Mouse (Mus musculus) CH12.LX (cell line): ENCODE data around the gene Diexf. TPM values are rescaled to one million over a fixed set of nuclear protein-coding genes. Genes with fewer than 3 reads are reported as not detected.

Experiments
- DNase-seq: peaks from one replicate; pipeline ENCODE4 v3.0.0-alpha.2; 2013; ENCODE audit errors: extremely low read depth
- H3K27ac ChIP-seq: 2 replicates; pipeline ENCODE4 v1.5.1; 2012; ENCODE audit warnings: low read depth, mild to moderate bottlenecking, control low read depth, moderate library complexity; ENCODE audit not compliant: insufficient read depth
- H3K27me3 ChIP-seq: replicated peaks from 2 replicates; pipeline ENCODE3; 2012; ENCODE audit warnings: inconsistent platforms
- H3K36me3 ChIP-seq, 2 experiments: replicated peaks in 1 of 2; 2 replicates each; pipeline versions ENCODE3 to v1.6.1; 2012; ENCODE audit warnings: inconsistent platforms in 1 of 2, low read length in 1 of 2, mild to moderate bottlenecking in 1 of 2, mixed read lengths in 1 of 2, moderate library complexity in 1 of 2; ENCODE audit not compliant: control insufficient read depth in 1 of 2, insufficient read depth in 1 of 2
- H3K4me1 ChIP-seq, 2 experiments: 2 replicates each; pipeline ENCODE4 v1.6.1; 2012; ENCODE audit warnings: inconsistent platforms in 1 of 2, moderate library complexity in 1 of 2; ENCODE audit not compliant: insufficient read depth in 2 of 2, control insufficient read depth in 1 of 2
- H3K4me2 ChIP-seq: 2 replicates; pipeline ENCODE4 v1.6.1; 2012; ENCODE audit warnings: low read depth, mild to moderate bottlenecking, control low read depth; ENCODE audit not compliant: poor library complexity, insufficient read depth, severe bottlenecking
- H3K4me3 ChIP-seq, 3 experiments: fragments of 150-350 bp in 1 of 3; sonication (generic) in 1 of 3; replicated peaks in 1 of 3; 2 replicates each; pipeline versions ENCODE3 to v1.5.1; 2011 to 2012; ENCODE audit warnings: low read depth in 2 of 3, low read length in 2 of 3, mild to moderate bottlenecking in 2 of 3, moderate library complexity in 2 of 3, control low read depth in 1 of 3, improper control_type of control experiment in 1 of 3, inconsistent platforms in 1 of 3, mixed read lengths in 1 of 3; ENCODE audit not compliant: poor library complexity in 1 of 3
- H3K79me2 ChIP-seq: replicated peaks from 2 replicates; pipeline ENCODE4 v1.6.1; 2012; ENCODE audit warnings: mild to moderate bottlenecking, moderate library complexity; ENCODE audit not compliant: control insufficient read depth, poor library complexity, insufficient read depth, severe bottlenecking; ENCODE audit errors: extremely low read depth
- H3K9ac ChIP-seq: 2 replicates; pipeline ENCODE4 v1.6.1; 2012; ENCODE audit warnings: low read depth, mild to moderate bottlenecking, control low read depth, moderate library complexity; ENCODE audit not compliant: insufficient read depth
- H3K9me3 ChIP-seq: replicated peaks from 2 replicates; pipeline ENCODE3; 2012; ENCODE audit warnings: low read length, inconsistent platforms, mixed read lengths
- CHD1 ChIP-seq: IDR thresholded peaks from 2 replicates; pipeline ENCODE4 v1.6.1; 2012; ENCODE audit warnings: low read depth, low read length, improper control_type of control experiment, inconsistent platforms
- CHD2 ChIP-seq: IDR thresholded peaks from 2 replicates; pipeline ENCODE4 v1.6.1; 2011; ENCODE audit warnings: low read length, improper control_type of control experiment
- E2F4 ChIP-seq: IDR thresholded peaks from 2 replicates; pipeline ENCODE4 v1.6.1; 2011; ENCODE audit warnings: low read depth, low read length, improper control_type of control experiment; ENCODE audit not compliant: insufficient replicate concordance
- EP300 ChIP-seq: IDR thresholded peaks from 2 replicates; pipeline ENCODE4 v1.6.1; 2011; ENCODE audit warnings: low read length, improper control_type of control experiment
- HCFC1 ChIP-seq: IDR thresholded peaks from 2 replicates; pipeline ENCODE4 v1.6.1; 2012; ENCODE audit warnings: low read depth, mild to moderate bottlenecking, inconsistent platforms, low read length, improper control_type of control experiment
- IRF4 ChIP-seq: IDR thresholded peaks from 2 replicates; pipeline ENCODE4 v1.6.1; 2014; ENCODE audit warnings: low read depth, mild to moderate bottlenecking, inconsistent platforms, low read length, improper control_type of control experiment
- JUND ChIP-seq: conservative IDR thresholded peaks from 2 replicates; pipeline ENCODE4 v1.6.1; 2011; ENCODE audit warnings: low read depth, low read length, improper control_type of control experiment
- KAT2A ChIP-seq: IDR thresholded peaks from 2 replicates; pipeline ENCODE4 v1.6.1; 2012; ENCODE audit warnings: low read length, improper control_type of control experiment, inconsistent platforms; ENCODE audit not compliant: insufficient replicate concordance
- MAX ChIP-seq: IDR thresholded peaks from 2 replicates; pipeline ENCODE4 v1.6.1; 2011; ENCODE audit warnings: low read length, improper control_type of control experiment
- MEF2A ChIP-seq: IDR thresholded peaks from 2 replicates; pipeline ENCODE4 v1.6.1; 2014; ENCODE audit warnings: low read depth, mild to moderate bottlenecking, inconsistent platforms, low read length, improper control_type of control experiment, borderline replicate concordance
- MYC ChIP-seq: IDR thresholded peaks from 2 replicates; pipeline ENCODE4 v1.6.1; 2011; ENCODE audit warnings: low read depth, mild to moderate bottlenecking, improper control_type of control experiment, low read length
- NELFE ChIP-seq: IDR thresholded peaks from 2 replicates; pipeline ENCODE4 v1.6.1; 2011; ENCODE audit warnings: low read depth, low read length, improper control_type of control experiment
- PAX5 ChIP-seq: IDR thresholded peaks from 2 replicates; pipeline ENCODE4 v1.6.1; 2012; ENCODE audit warnings: low read length, inconsistent platforms, mixed read lengths
- POLR2A ChIP-seq: IDR thresholded peaks from 2 replicates; pipeline ENCODE4 v1.6.1; 2011; ENCODE audit warnings: low read depth, mild to moderate bottlenecking, improper control_type of control experiment, low read length
- RCOR1 ChIP-seq: conservative IDR thresholded peaks from 2 replicates; pipeline ENCODE4 v1.6.1; 2012; ENCODE audit warnings: low read depth, mild to moderate bottlenecking, inconsistent platforms, low read length, improper control_type of control experiment
- TBP ChIP-seq: conservative IDR thresholded peaks from 2 replicates; pipeline ENCODE4 v1.6.1; 2011; ENCODE audit warnings: low read depth, low read length, improper control_type of control experiment
- TCF12 ChIP-seq: IDR thresholded peaks from 2 replicates; pipeline ENCODE4 v1.6.1; 2014; ENCODE audit warnings: low read depth, mild to moderate bottlenecking, inconsistent platforms, low read length, improper control_type of control experiment
- UBTF ChIP-seq: IDR thresholded peaks from 2 replicates; pipeline ENCODE4 v1.6.1; 2012; ENCODE audit warnings: low read depth, mild to moderate bottlenecking, inconsistent platforms, low read length, improper control_type of control experiment, moderate library complexity
- USF2 ChIP-seq: conservative IDR thresholded peaks from 2 replicates; pipeline ENCODE4 v1.6.1; 2011; ENCODE audit warnings: low read depth, low read length, improper control_type of control experiment
- ZMIZ1 ChIP-seq: IDR thresholded peaks from 2 replicates; pipeline ENCODE4 v1.6.1; 2012; ENCODE audit warnings: low read depth, mild to moderate bottlenecking, inconsistent platforms, low read length, improper control_type of control experiment
- ZNF384 ChIP-seq: IDR thresholded peaks from 2 replicates; pipeline ENCODE4 v1.6.1; 2012; ENCODE audit warnings: low read depth, low read length, improper control_type of control experiment, inconsistent platforms
- dilution Hi-C: fragments of 300-500 bp; cut with MboI; formaldehyde crosslinking; loops from 2 replicates; pipeline ENCODE4 v1.14.3; 2020; ENCODE audit warnings: low sequenced_read_pairs; ENCODE audit not compliant: extremely low pct_unique_long_range_greater_than_20kb, extremely low pct_ligation_motif_present
- in situ Hi-C: fragments of 300-500 bp; cut with MboI; formaldehyde crosslinking; loops from 3 replicates; pipeline ENCODE4 v1.14.3; 2019; ENCODE audit warnings: low sequenced_read_pairs, low pct_ligation_motif_present, low pct_unique_long_range_greater_than_20kb, mixed read lengths
- polyA plus RNA-seq: library from polyadenylated mRNA; unstranded; fragments of >175 nt; gene quantifications from 2 replicates; pipeline ENCODE4 v1.2.1, GENCODE M21; 2012; ENCODE audit warnings: low read depth; ENCODE audit not compliant: insufficient read length
- total RNA-seq, 2 experiments: library from RNA; depleted of rRNA; stranded (reverse); fragments of 300-350 nt in 1 of 2; fragments of >200 nt in 1 of 2; gene quantifications; 2 replicates each; pipeline ENCODE4 v1.2.3; 2012 to 2014

Gene Diexf
- total and polyA plus RNA-seq, 3 experiments, result 11.4 to 39.7 (median 17.8) TPM

- in situ Hi-C loops, result no loop called here
- no peak for DNase-seq
- no peak overlapping the region for H3K9ac ChIP-seq
Observed at GRCm38 (mm10) chr1:193151134-193151533, 21.1 kb upstream of the Diexf start.

GRCm38 (mm10) chr1:193149231-193149630 lies 19.2 kb upstream of the Diexf start:
- H3K9ac ChIP-seq, result no peak overlapping the region
- H3K27ac ChIP-seq, result no peak overlapping the region
- H3K27me3 ChIP-seq, result no peaks in the 10 kb centered on the region
- no peaks in the 10 kb centered on the region for H3K79me2 ChIP-seq
- in situ Hi-C loops, result no loop called here
- no peak overlapping the region for H3K4me3 ChIP-seq
- H3K36me3 ChIP-seq, result no peaks in the 10 kb centered on the region
- TF ChIP-seq CHD1 (no peak), POLR2A (no peak), CHD2 (no peak), TBP (no peak), UBTF (no peak), IRF4 (no peak), ZMIZ1 (no peak), MAX (no peak), MYC (no peak), HCFC1 (no peak), KAT2A (no peak), PAX5 (no peak), RCOR1 (no peak), TCF12 (no peak), E2F4 (no peak), EP300 (no peak)
- no peaks in the 10 kb centered on the region for H3K9me3 ChIP-seq
- dilution Hi-C loops, result no loop called here
- no peak for DNase-seq
- peaks cover 7 to 14% of the 10 kb centered on the region in 2 experiments for H3K4me1 ChIP-seq
- H3K4me2 ChIP-seq, result no peak overlapping the region

More at GRCm38 (mm10) chr1:193151134-193151533, 21.1 kb upstream of the Diexf start:
- no peaks in the 10 kb centered on the region for H3K79me2 ChIP-seq
- H3K27ac ChIP-seq, result no peak overlapping the region
- H3K27me3 ChIP-seq, result peaks cover 2% of the 10 kb centered on the region
- dilution Hi-C loops, result no loop called here
- no peaks in the 10 kb centered on the region for H3K9me3 ChIP-seq
- TF ChIP-seq USF2 (no peak), JUND (no peak), NELFE (no peak), ZNF384 (no peak), MYC (no peak), MEF2A (no peak)
- no peaks in the 10 kb centered on the region for H3K36me3 ChIP-seq
- H3K4me2 ChIP-seq, result no peak overlapping the region
- peaks cover 15 to 20% of the 10 kb centered on the region in 2 experiments for H3K4me1 ChIP-seq
- no peak overlapping the region for H3K4me3 ChIP-seq
